Mouse (Mus musculus) stomach, postnatal 0 days (tissue): ENCODE measurements around the gene H3f3a.

ENCODE experiments used
- CTCF ChIP-seq: IDR thresholded peaks from 2 replicates; pipeline ENCODE4 v1.5.1; 2016; ENCODE audit warnings: antibody characterized with exemption, low read depth, mild to moderate bottlenecking, moderate library complexity
- EP300 ChIP-seq: optimal IDR thresholded peaks from 2 replicates; pipeline ENCODE3; 2016; ENCODE audit warnings: antibody characterized with exemption

- TF ChIP-seq CTCF (no peak), EP300 (no peak)
Observed at GRCm38 (mm10) chr1:180841561-180842300, 28.0 kb upstream of the H3f3a start.
